Mouse (Mus musculus) small intestine, adult 2 months (tissue): ENCODE data around the gene Tmem203. TPM values are rescaled to one million over a fixed set of nuclear protein-coding genes. Genes with fewer than 3 reads are reported as not detected.
"Not testable (repeated sequence)": the region's sequence is repeated elsewhere in the genome, so short reads cannot be mapped to it uniquely, and the experiment has no call there.

Experiments used
- H3K27ac ChIP-seq: fragments of 200-500 bp; 2 replicates; pipeline ENCODE4 v1.5.1; 2012; ENCODE audit warnings: low read depth, low read length, control low read depth, inconsistent platforms; ENCODE audit not compliant: insufficient read depth
- H3K27me3 ChIP-seq: fragments of 200-500 bp; 2 replicates; pipeline ENCODE4 v1.6.1; 2012; ENCODE audit warnings: mild to moderate bottlenecking, moderate library complexity, low read length, inconsistent platforms; ENCODE audit not compliant: control insufficient read depth, insufficient read depth
- H3K36me3 ChIP-seq: fragments of 200-500 bp; 2 replicates; pipeline ENCODE4 v1.6.1; 2012; ENCODE audit warnings: mild to moderate bottlenecking, low read length, control low read depth, inconsistent platforms; ENCODE audit not compliant: control insufficient read depth, insufficient read depth
- H3K4me1 ChIP-seq: fragments of 200-500 bp; 2 replicates; pipeline ENCODE4 v1.6.1; 2012; ENCODE audit warnings: low read length, inconsistent platforms, mixed read lengths; ENCODE audit not compliant: control insufficient read depth, insufficient read depth, insufficient read length
- H3K4me3 ChIP-seq: fragments of 200-500 bp; 2 replicates; pipeline ENCODE4 v1.5.1; 2012; ENCODE audit warnings: low read depth, mild to moderate bottlenecking, control low read depth, inconsistent platforms, low read length, moderate library complexity
- CTCF ChIP-seq: fragments of 200-500 bp; IDR thresholded peaks from 2 replicates; pipeline ENCODE4 v1.5.1; 2012; ENCODE audit warnings: low read depth, mild to moderate bottlenecking, control low read depth, inconsistent platforms, low read length, moderate library complexity, mixed read lengths; ENCODE audit not compliant: insufficient replicate concordance, insufficient read length; ENCODE audit errors: extremely low read depth
- POLR2A ChIP-seq: fragments of 200-500 bp; IDR thresholded peaks from 2 replicates; pipeline ENCODE4 v1.6.1; 2012; ENCODE audit warnings: low read depth, mild to moderate bottlenecking, control low read depth, inconsistent platforms, low read length, moderate library complexity
- WGBS: fragments of 180-500 bp; shearing (Covaris S2); methylation state at CpG from one replicate; pipeline ENCODE4 v1.1.7; 2018; 5-methylcytosine and 5-hydroxymethylcytosine counted together
- polyA plus RNA-seq: library from polyadenylated mRNA; depleted of rRNA; stranded (reverse); fragments of >200 nt; gene quantifications from 2 replicates; pipeline ENCODE4 v1.2.3, GENCODE M21; 2012

Tmem203 gene
- polyA plus RNA-seq, 1 experiment = 51.5 TPM

DNA sequence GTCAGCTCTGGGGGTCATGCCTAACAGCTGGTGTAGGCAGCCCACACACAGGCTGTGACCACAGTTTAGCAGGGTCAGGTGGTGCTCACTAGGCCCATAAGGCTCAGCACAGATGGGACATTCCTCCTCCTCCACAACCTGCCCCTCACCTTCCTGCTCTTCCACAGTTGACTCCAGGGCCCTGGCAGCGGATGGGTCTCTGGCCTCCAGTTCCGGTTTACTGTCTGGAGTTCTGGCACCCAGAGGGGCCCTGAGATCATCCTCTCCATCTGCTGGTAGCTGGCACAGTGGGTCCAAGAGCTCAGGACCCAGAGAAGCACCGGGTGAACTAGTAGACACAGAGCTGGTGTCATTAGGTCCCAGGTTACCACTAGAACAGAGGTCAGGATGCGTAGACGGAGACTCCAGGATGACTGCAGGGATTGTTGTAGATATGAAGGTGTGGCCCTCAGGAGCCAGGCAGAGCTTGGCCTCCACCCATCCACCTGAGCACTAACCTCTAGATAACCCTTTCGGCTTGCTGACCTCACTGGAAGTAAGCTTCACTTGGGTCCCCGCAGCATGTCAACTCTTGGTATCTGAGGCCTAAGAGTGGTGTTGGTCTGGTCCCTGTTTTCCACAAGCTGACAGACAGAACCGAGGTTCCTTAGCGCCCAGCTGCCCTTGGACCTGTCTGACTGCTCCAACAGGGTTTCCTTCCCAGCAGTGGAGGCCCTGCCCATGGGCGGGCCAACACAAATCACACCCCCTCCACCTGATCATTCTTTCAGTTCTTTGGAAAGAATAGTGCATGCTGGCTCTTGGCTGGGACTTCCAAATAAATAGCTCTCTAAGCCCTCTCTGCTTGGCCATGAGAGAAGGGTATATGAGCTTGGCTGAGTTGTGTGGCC, 8.8 kb upstream of the Tmem203 start, which contains the start of gene AL732309.1:
Gene AL732309.1 (minus strand): TSS at position 681 of the 890 bp plus-strand sequence.
- WGBS = 43% methylated on average over 10 of the region's 10 CpGs
- Histone ChIP-seq H3K27me3 (no peaks in the 10 kb centered on the region; the same call in 1 of the 2 replicates), H3K4me3 (peak within 1 kb of the TSS; percentile 53), H3K36me3 (peaks cover 23% of the 10 kb centered on the region), H3K27ac (peak within 1 kb of the TSS; percentile 85), H3K4me1 (peaks cover 18% of the 10 kb centered on the region)
- peak; percentile 68; the same call in 1 of the 2 replicates for TF ChIP-seq POLR2A
- TF ChIP-seq CTCF = no peak

DNA sequence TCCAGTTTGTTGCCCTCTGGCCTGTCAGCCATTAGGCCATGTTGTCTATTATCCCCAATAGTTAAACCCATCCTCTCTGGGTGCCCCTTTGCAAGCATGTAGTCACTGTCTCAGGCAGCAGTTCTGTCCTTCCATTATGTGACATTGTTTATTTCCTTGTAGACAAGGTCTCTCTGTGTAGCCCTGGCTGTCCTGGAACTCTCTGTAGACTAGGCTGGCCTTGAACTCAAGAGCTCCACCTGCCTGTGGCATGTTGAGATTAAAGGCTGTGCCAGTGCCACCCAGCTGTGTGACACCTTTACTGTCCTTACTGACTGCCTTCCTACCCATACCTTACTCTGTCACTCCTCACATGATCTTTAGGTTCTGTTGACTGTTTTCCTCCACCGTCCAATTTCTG, 2.9 kb upstream of the Tmem203 start:
- Histone ChIP-seq H3K27ac (no peak overlapping the region), H3K4me3 (no peak overlapping the region), H3K36me3 (peaks cover 26% of the 10 kb centered on the region), H3K27me3 (no peaks in the 10 kb centered on the region), H3K4me1 (peaks cover 5% of the 10 kb centered on the region)
- TF ChIP-seq CTCF (peak; percentile 38; the same call in 1 of the 2 replicates), POLR2A (no peak)
- WGBS = 65% methylated on average over 1 of the region's 1 CpGs

DNA sequence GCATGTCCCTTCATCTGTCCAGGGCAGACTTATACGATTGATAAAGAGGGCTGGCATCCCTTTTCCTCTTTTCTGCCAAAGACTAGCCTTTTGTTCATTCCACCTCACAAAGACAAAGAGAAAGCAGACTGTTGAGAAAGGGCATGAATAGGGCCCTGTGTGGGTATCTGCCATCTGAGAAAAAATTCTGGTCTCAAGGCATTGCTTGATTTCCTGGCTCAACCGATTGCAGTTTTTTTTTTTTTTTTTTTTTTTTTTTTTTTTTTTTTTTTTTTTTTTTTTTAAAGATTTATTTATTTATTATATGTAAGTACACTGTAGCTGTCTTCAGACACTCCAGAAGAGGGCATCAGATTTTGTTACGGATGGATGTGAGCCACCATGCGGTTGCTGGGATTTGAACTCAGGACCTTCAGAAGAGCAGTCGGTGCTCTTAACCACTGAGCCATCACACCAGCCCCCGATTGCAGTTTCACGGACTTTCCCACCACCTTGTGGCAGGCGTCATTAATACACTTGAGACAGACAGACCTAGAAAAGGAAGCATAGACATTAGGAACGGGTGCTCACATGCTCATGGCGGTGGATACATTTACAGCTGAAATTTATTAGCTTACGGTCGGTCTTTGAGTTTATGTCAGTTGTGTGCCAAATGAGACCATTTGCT, 1.3 kb downstream of the Tmem203 start:
- not testable (repeated sequence) for H3K4me1 ChIP-seq, H3K4me3 ChIP-seq, H3K27ac ChIP-seq, H3K36me3 ChIP-seq, H3K27me3 ChIP-seq
- 22% methylated on average over 12 of the region's 12 CpGs for WGBS

- H3K36me3 ChIP-seq, H3K27ac ChIP-seq, H3K4me3 ChIP-seq, H3K27me3 ChIP-seq, H3K4me1 ChIP-seq: not testable (repeated sequence)
- WGBS = 80% methylated on average over 5 of the region's 5 CpGs
Observed at GRCm38 (mm10) chr2:25257250-25257649, 2.0 kb downstream of the Tmem203 start.

DNA sequence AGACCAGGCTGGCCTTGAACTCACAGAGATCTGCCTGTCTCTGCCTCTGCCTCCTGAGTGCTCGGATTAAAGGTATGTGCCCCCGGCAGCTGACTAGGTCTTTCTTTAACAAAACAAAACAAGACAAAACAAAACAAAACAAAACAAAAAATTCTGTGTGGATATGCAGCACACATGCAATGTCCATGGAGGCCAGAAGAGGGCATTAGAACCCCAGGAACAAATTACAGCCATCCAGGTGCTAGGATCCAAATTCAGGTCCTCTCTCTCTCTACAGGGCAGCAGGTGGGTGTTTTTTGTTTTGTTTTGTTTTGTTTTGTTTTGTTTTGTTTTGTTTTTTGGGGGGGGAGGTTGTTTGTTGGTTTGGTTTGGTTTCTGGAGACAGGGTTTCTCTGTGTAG, 3.6 kb downstream of the Tmem203 start:
- no peak for TF ChIP-seq POLR2A
- TF ChIP-seq CTCF = no peak
- no peak overlapping the region for H3K4me3 ChIP-seq
- H3K36me3 ChIP-seq = no peaks in the 10 kb centered on the region
- H3K27me3 ChIP-seq = no peaks in the 10 kb centered on the region
- 67% methylated on average over 2 of the region's 2 CpGs for WGBS
- H3K4me1 ChIP-seq = peaks cover 5% of the 10 kb centered on the region
- H3K27ac ChIP-seq = no peak overlapping the region

DNA sequence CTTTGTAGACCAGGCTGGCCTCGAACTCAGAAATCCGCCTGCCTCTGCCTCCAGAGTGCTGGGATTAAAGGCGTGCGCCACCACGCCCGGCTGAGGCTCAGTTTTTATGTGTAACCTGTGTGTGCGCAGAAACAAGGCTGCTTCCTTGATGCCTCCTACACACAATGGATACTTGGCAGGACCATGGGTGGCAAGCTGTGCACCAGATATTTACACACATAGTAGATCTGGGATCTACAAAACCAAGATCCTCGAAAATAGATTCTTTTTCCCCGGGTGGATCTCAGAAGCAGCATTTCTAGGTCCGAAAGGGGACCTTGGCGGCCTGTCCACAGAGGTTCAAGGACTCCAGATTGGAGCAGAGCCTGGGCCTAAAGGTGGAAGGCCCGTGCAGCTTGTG, 6.6 kb downstream of the Tmem203 start:
- Histone ChIP-seq H3K36me3 (no peaks in the 10 kb centered on the region), H3K4me3 (peak overlapping the region; percentile 58), H3K27ac (peak overlapping the region; percentile 64), H3K4me1 (no peaks in the 10 kb centered on the region; the same call in 1 of the 2 replicates), H3K27me3 (no peaks in the 10 kb centered on the region)
- WGBS = 28% methylated on average over 12 of the region's 12 CpGs
- TF ChIP-seq POLR2A (no peak), CTCF (no peak)

DNA sequence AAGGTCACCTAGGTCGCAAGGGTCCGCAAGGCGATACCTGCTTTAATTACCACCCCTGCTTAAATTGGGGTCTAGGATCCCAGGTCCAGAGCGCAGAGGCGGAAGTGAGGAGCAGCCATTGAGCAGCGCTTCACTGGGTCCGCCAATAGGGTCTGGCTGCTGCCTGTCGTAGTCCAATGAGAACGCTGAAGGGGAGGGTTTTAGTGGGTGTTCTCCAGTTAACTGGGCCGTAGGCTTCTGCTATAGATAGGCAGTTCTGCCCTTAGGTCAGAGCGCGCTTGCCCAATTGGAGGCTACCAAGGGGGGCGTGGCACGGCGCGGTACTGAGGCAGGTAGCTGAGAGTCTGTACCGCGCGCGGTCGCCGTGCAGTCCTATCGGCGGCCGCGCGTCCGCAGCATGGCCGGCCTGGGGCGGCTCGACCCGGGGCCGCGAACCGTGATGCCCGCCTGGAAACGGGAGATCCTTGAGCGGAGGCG, 7.1 kb downstream of the Tmem203 start, which contains the start of gene Tprn:
Gene Tprn (plus strand): TSS at position 328 of the 477 bp plus-strand sequence.
- peak within 1 kb of the TSS; percentile 80 for H3K4me3 ChIP-seq

More for the DNA sequence above, 7.1 kb downstream of the Tmem203 start, which contains the start of gene Tprn:
- H3K4me1 ChIP-seq = peaks cover 2% of the 10 kb centered on the region; the same call in 1 of the 2 replicates
- peak within 1 kb of the TSS; percentile 98 for H3K27ac ChIP-seq
- H3K36me3 ChIP-seq = no peaks in the 10 kb centered on the region
- WGBS = under 1% methylated on average over 39 of the region's 39 CpGs
- TF ChIP-seq CTCF = no peak
- peak; percentile 99 for TF ChIP-seq POLR2A
- H3K27me3 ChIP-seq = no peaks in the 10 kb centered on the region
